Mouse (Mus musculus): ENCODE measurements around the gene Mylk2. TPM values are rescaled to one million over a fixed set of nuclear protein-coding genes. Genes with fewer than 3 reads are reported as not detected.
A peak's percentile ranks its signal among the peaks of the same experiment; 100 is the strongest.

Mylk2 gene
- polyA plus RNA-seq, 1 experiment from 2014 or later = not detected

DNA sequence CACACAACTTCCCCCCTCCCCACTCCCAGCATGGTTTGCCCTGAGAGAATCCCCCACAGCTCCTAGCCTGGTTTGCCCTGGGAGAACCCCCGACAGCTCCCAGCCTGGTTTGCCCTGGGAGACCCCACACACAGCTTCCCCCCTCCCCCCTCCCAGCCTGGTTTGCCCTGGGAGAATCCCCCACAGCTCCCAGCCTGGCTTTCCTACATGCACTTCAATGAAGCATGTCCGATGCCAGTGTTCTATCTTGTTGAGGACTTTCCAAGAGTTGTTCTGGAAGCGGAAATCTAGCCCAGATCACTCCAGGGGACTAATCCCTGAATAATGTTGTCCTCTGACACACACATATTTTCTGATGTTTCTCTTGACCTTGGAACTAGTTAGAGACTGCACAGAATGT lies 8.5 kb upstream of the Mylk2 start:
- peaks cover 6% of the 10 kb centered on the region; the same call in 1 of the 2 replicates for H3K27me3 ChIP-seq
- no peak for ATAC-seq (ENCODE audit: low FRiP score)

DNA sequence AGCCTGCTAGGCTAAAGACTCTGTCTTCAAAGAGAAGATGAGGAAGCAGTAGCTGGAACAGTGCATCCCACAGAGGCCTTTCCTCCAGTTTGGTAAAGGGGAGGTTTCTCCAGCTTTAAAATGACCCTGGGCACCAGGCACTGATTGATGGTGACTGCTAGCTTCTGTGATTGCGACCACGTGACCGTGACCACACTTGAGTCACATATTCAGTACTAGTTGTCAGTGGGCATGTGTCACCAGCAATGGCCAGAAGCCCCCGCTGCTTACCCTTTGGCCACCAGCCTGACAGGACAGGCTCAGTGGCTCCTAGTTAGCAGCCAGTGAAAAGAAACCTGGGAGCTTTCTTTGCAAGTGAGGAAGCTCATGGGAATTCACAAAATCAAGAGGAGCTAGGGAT lies 7.6 kb upstream of the Mylk2 start:
- 71% methylated on average over 4 of the region's 4 CpGs for WGBS
- no peak overlapping the region for H3K27ac ChIP-seq
- no peaks in the 10 kb centered on the region for H3K36me3 ChIP-seq
- peaks cover 27% of the 10 kb centered on the region for H3K4me1 ChIP-seq
- peaks cover 6% of the 10 kb centered on the region; the same call in 1 of the 2 replicates for H3K27me3 ChIP-seq
- H3K4me3 ChIP-seq = no peak overlapping the region
- H3K9ac ChIP-seq = no peak overlapping the region
- no peaks in the 10 kb centered on the region for H3K9me3 ChIP-seq (replicated peaks)
- H3K4me2 ChIP-seq (replicated peaks) = no peak overlapping the region
- no peak for ATAC-seq (ENCODE audit: low FRiP score)

More for the DNA sequence above, 8.5 kb upstream of the Mylk2 start:
- Histone ChIP-seq H3K9me3 (replicated peaks) (no peaks in the 10 kb centered on the region), H3K9ac (no peak overlapping the region), H3K4me1 (peaks cover 25% of the 10 kb centered on the region), H3K36me3 (no peaks in the 10 kb centered on the region), H3K4me2 (replicated peaks) (no peak overlapping the region), H3K4me3 (no peak overlapping the region), H3K27ac (no peak overlapping the region)
- WGBS = 25% methylated on average over 3 of the region's 3 CpGs

DNA sequence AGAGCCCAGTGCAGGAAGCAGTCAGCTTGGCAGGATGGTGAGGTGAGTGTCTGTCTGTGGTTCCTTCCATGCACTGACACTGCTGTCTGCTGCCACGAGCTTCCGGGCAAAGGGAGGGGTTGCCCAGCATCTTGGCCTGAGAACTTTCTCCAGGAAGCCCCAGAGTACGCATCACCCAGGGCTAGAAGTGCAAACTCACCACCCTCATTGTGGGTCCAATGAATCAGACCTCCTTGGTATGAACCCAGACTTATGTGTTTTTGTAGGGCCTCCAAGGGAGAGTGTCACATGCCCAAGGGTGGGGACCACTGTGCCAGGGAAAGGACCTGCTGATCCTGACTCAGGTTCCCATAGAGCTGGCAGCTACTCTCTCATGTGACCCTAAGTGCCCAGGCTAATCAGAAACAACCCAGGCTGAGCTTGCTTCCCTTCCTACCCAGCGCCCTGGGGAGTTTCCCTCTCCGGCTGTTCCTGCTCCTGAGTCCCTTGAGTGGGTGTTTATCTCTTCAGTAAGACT lies 7.0 kb upstream of the Mylk2 start:
- peaks cover 27% of the 10 kb centered on the region for H3K4me1 ChIP-seq
- H3K27ac ChIP-seq = no peak overlapping the region
- no peak overlapping the region for H3K4me3 ChIP-seq
- no peak overlapping the region for H3K9ac ChIP-seq
- no peaks in the 10 kb centered on the region for H3K9me3 ChIP-seq (replicated peaks)
- WGBS = 78% methylated on average over 5 of the region's 5 CpGs
- ATAC-seq (ENCODE audit: low FRiP score) = no peak
- peaks cover 6% of the 10 kb centered on the region; the same call in 1 of the 2 replicates for H3K27me3 ChIP-seq
- H3K4me2 ChIP-seq (replicated peaks) = no peak overlapping the region
- H3K36me3 ChIP-seq = no peaks in the 10 kb centered on the region

DNA sequence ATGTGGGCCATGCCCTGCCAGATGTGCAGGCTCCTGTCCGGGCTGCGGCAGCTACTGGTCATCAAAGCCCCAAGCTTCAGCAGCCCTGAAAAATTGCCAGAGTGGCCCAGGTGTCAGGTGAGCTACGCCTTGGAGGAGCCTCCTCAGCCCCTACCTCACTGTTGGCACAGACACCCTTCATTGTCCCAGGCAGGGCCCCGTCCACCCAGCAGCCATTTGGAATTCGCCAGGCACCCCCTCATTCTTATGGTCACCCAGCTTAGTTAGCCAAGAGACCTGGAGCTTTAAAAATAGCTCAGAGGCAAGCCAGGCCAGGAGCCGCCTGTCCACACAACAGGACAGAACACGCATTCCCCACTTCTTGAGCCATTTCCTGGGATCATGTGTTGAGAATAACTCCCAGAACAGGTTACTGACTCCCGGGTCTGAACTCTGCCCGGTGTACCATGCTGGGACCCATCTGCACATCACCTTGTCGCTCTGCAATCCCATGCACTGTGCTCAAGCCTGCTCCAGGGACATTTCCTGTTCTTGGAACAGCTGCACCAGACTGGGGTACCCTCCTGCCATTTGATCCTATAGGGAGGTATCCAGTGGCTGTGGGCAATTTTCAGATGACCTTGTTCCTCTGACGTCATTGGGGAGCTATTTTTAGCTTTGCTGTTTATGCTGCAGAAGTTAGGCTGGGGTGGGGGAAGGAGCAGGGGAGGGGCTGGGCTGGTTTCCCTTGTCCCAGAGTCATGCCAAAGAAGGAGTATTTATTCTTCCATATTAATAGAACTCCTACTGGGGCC lies 5.9 kb upstream of the Mylk2 start:
- Histone ChIP-seq H3K9ac (no peak overlapping the region), H3K27me3 (peaks cover 6% of the 10 kb centered on the region; the same call in 1 of the 2 replicates), H3K4me3 (no peak overlapping the region), H3K36me3 (no peaks in the 10 kb centered on the region), H3K4me2 (replicated peaks) (no peak overlapping the region), H3K4me1 (peaks cover 27% of the 10 kb centered on the region), H3K9me3 (replicated peaks) (no peaks in the 10 kb centered on the region), H3K27ac (no peak overlapping the region)
- ATAC-seq (ENCODE audit: low FRiP score) = no peak
- WGBS = 63% methylated on average over 11 of the region's 11 CpGs

DNA sequence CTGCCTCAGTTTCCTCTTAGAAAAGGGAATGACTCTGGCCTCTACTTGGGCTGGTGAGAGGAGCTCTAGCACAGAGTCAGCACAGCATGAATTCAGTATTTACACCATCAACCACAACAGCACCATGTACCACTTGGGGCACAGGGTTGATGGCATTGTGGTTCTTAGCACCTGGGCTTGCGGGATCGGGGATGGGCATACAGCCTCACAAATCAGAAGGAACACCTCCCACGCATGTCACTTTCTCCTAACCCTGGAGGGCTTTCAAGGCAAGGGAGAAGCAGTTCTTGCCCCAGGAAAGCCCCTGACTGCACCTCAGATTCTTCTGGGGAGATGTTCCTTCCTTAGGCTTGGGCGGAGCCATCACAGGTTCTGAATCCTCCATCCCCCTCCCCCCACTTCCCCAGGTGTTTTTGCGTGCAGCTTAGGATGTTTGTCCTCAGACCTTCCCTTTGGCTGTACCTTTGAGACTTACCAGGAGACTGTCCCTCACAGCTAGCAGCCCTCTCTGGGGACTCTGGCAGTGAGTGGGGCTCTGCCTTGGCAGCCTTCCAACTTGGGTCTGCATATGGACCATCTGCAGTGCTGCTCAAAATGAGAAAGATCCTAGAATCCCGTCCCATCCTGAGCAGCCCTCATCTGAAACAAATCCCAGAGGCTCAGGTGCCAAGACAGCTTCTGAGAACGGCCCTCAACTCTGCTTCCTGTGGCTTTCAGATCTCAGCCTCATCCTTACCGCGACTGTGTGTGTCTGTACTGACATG lies 4.7 kb upstream of the Mylk2 start:
- WGBS = 60% methylated on average over 9 of the region's 9 CpGs
- H3K9ac ChIP-seq = no peak overlapping the region
- no peak for ATAC-seq (ENCODE audit: low FRiP score)

DNA sequence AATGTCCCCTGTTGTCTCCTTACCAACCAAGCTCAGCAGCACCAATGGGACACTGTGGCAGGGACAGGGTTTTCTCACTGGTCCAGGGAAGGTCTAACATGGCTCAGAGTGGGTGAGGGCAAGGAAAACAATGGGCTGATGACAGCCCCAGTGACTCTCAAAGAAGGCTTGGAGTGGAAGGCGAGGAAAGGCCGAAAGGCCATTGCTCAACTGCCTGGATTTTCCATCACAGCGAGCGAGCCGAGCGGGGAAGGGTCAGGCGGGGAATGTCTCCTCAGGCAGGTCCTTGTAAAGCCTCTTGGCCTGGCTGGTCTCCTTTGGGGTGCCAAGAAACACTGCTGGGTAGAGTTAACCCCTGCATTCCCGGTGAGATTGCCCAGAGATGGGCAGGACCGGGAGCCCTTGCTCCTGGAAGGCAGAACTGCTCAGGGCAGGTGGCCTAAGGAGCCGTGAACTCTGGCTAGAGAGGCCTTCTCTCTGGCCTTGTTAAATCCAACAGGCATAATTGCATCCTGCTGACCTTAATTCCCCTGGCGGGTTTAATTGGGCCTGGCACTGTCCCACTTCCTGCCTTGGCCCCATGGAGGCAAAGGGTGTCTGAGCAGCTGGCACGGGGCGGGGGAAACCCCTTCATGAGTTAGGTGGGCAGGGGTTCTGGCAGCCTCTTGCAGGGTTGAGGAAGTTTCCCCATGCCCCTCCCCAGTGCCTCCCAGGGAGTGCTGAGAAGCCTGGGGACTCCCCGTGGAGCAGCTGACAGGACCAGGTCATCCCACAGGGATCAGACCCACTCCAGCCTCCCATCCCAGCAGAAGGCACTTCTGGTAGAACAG lies 3.8 kb upstream of the Mylk2 start:
- WGBS = 39% methylated on average over 14 of the region's 14 CpGs

More for the DNA sequence above, 4.7 kb upstream of the Mylk2 start:
- Histone ChIP-seq H3K36me3 (no peaks in the 10 kb centered on the region), H3K4me1 (peaks cover 27% of the 10 kb centered on the region), H3K27ac (no peak overlapping the region), H3K27me3 (peaks cover 18% of the 10 kb centered on the region), H3K4me2 (replicated peaks) (no peak overlapping the region), H3K4me3 (no peak overlapping the region), H3K9me3 (replicated peaks) (no peaks in the 10 kb centered on the region)

DNA sequence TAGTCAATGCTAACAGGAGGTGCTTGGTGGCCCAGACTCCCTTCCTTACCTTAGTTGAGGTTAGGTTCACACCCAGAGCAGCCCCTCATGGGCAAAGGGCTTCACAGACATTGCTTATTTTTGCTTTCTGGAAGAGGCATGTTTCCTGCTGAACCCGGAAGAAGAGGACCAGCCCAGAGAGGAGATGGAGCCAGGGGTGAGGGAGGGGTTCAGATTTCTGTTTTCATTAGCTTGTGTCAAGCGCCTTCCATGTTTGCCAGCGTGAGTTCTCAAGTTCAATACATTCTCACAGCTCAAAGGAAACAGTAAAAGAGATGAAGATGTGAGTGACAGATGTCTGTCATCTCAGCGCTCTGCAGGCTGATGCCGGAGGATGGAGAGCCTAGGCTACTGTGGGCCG lies 1.3 kb upstream of the Mylk2 start:
- H3K4me3 ChIP-seq = no peak overlapping the region
- WGBS = 76% methylated on average over 6 of the region's 6 CpGs
- peaks cover 25% of the 10 kb centered on the region for H3K4me1 ChIP-seq
- peaks cover 39% of the 10 kb centered on the region for H3K27me3 ChIP-seq
- H3K9me3 ChIP-seq (replicated peaks) = no peaks in the 10 kb centered on the region
- H3K36me3 ChIP-seq = no peaks in the 10 kb centered on the region
- H3K27ac ChIP-seq = no peak overlapping the region
- ATAC-seq (ENCODE audit: low FRiP score) = no peak
- no peak overlapping the region for H3K4me2 ChIP-seq (replicated peaks)
- H3K9ac ChIP-seq = no peak overlapping the region

More for the DNA sequence above, 3.8 kb upstream of the Mylk2 start:
- no peaks in the 10 kb centered on the region for H3K9me3 ChIP-seq (replicated peaks)
- no peak overlapping the region for H3K27ac ChIP-seq
- H3K27me3 ChIP-seq = peaks cover 26% of the 10 kb centered on the region
- H3K4me3 ChIP-seq = no peak overlapping the region
- H3K36me3 ChIP-seq = no peaks in the 10 kb centered on the region
- H3K4me2 ChIP-seq (replicated peaks) = no peak overlapping the region
- ATAC-seq (ENCODE audit: low FRiP score) = no peak
- no peak overlapping the region for H3K9ac ChIP-seq
- peaks cover 24% of the 10 kb centered on the region for H3K4me1 ChIP-seq

DNA sequence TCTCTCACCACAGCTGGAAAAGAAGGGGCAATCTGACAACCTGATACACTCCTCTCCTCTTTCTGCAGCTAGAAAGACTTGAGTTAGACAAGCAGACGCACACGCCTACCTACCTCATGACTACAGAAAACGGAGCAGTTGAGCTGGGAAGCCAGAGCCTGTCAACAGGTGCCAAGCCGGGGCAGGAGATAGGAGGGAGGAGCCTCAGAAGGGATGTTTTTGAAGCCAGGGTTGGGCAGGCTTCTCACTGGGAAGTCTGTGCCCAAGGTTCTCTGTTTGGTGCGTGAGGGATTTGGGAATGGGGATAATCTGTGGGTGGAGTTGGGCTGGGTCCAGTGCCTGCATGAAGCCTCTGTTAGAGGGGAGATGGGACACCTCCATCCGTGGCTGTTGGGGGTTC lies 280 bp downstream of the Mylk2 start:
- no peaks in the 10 kb centered on the region for H3K9me3 ChIP-seq (replicated peaks)
- no peak for ATAC-seq (ENCODE audit: low FRiP score)
- peaks cover 18% of the 10 kb centered on the region for H3K4me1 ChIP-seq
- H3K27ac ChIP-seq = no peak overlapping the region
- H3K4me3 ChIP-seq = no peak overlapping the region
- no peak overlapping the region for H3K9ac ChIP-seq
- H3K36me3 ChIP-seq = no peaks in the 10 kb centered on the region
- 37% methylated on average over 6 of the region's 6 CpGs for WGBS
- H3K27me3 ChIP-seq = peaks cover 45% of the 10 kb centered on the region
- H3K4me2 ChIP-seq (replicated peaks) = no peak overlapping the region

DNA sequence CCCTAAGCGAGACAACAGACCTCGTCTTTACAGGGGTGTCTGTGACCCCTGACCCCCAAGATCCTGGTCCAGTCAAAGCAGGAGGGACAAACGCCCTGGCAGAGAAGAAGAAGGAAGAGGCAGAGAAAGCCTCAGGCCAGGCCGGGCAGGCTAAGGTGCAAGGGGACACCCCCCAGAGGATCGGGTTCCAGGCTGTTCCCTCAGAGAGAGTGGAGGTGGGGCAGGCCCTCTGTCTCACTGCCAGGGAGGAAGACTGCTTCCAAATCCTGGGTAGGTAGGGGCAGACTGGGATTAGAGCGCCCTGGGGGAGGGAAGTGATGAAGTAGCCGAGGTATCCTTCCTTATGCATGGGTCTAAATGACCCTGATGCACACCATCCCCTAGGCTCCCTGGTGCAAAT lies 2.3 kb downstream of the Mylk2 start:
- Histone ChIP-seq H3K27me3 (peaks cover 51% of the 10 kb centered on the region), H3K9ac (no peak overlapping the region), H3K36me3 (no peaks in the 10 kb centered on the region), H3K4me1 (peaks cover 8% of the 10 kb centered on the region; the same call in 1 of the 2 replicates), H3K27ac (no peak overlapping the region), H3K4me2 (replicated peaks) (no peak overlapping the region), H3K4me3 (no peak overlapping the region), H3K9me3 (replicated peaks) (no peaks in the 10 kb centered on the region)
- WGBS = 47% methylated on average over 7 of the region's 7 CpGs
- ATAC-seq (ENCODE audit: low FRiP score) = no peak

DNA sequence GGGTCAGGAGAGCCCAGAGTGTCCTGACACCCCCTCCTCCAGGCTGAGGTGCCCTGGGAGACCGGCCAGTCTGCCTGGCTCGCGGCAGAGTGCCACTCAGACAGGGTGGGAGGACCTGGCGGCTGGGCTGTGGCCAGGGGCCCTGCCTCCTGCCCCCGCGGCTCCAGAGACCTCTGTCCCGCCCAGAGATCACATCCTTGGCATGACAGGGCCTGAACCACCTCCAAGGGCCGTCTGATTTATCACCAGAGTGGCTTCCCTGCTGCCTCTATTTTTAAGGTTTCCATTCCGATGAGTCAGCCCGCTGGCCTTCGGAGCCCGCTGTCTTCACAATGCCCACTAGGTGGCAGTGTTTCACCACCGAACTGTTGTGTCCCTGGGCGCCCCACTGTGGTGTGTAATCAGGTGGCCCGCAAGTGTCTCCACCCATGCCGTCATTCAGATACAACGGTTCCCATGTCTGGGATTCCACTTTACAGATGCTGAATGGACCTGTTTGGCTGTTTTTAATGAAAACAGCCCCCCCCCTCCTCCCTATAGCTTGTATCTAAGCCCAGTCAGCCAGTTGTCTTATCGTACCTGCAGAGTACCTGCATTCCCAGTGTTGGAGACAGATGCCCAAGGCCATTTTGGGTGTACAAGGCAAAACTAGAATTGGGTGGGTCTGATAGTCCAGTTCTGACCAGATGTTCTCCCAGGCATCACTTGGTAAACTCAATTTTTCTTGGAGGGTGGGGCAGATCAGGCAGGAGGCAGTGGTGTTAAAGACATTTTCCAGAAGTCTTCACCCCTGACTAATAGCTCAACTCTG lies 3.4 kb downstream of the Mylk2 start:
- Histone ChIP-seq H3K9me3 (replicated peaks) (no peaks in the 10 kb centered on the region), H3K4me2 (replicated peaks) (peak overlapping the region; percentile 36), H3K36me3 (no peaks in the 10 kb centered on the region), H3K27ac (no peak overlapping the region), H3K4me3 (0 out of 2 replicates have a peak overlapping the region, but pooled peaks have one; percentile 1), H3K4me1 (peaks cover 8% of the 10 kb centered on the region; the same call in 1 of the 2 replicates), H3K27me3 (peaks cover 51% of the 10 kb centered on the region), H3K9ac (0 out of 2 replicates have a peak overlapping the region, but pooled peaks have one; percentile 6)
- 4% methylated on average over 18 of the region's 18 CpGs for WGBS
- ATAC-seq (ENCODE audit: low FRiP score) = peak; percentile 72

DNA sequence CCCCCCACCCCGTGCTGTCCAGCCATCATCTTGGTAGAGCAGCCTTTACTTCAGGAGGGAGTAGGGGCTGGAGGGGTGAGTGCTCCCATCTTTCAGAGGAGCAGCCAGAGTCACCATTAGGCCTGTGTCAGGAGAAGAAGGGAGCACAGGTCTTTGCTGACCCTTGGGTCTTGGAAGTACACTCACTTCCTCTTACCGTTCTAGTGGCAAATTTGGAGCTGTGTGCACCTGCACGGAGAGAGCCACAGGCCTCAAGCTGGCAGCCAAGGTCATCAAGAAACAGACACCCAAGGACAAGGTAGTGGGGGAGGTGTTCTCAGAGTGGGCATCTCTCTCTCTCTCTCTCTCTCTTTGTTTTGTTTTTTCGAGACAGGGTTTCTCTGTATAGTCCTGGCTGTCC lies 4.3 kb downstream of the Mylk2 start:
- no peak for ATAC-seq (ENCODE audit: low FRiP score)
- WGBS = 76% methylated on average over 4 of the region's 4 CpGs
- no peak overlapping the region for H3K4me2 ChIP-seq (replicated peaks)

More for the DNA sequence above, 4.3 kb downstream of the Mylk2 start:
- no peaks in the 10 kb centered on the region for H3K9me3 ChIP-seq (replicated peaks)
- H3K9ac ChIP-seq = no peak overlapping the region
- no peaks in the 10 kb centered on the region for H3K36me3 ChIP-seq
- H3K27me3 ChIP-seq = peaks cover 49% of the 10 kb centered on the region
- H3K4me3 ChIP-seq = no peak overlapping the region
- H3K4me1 ChIP-seq = peaks cover 8% of the 10 kb centered on the region; the same call in 1 of the 2 replicates
- no peak overlapping the region for H3K27ac ChIP-seq

Measured in hindbrain, embryonic 12.5 days (tissue).